ENCODE assay signal across 12 mouse cellular contexts in genomic region chr6:91371912-91372585, GRCm38 (mm10). TPM values are rescaled to one million over a fixed set of nuclear protein-coding genes. Genes with fewer than 3 reads are reported as not detected.
DNase-seq lines count a peak whose midpoint lies in the region; ATAC-seq lines count a peak whose summit lies in the region.
"Had no signal": no experiment of that assay in that cellular context is flagged by ENCODE, and none has a peak within 500 bp of the region (broad histone marks: within the 10 kb centered on the region; RNA-seq: fewer than 3 reads in every experiment).

No protein-coding gene starts in this region.

- H3K4me2 ChIP-seq in midbrain, embryonic 16.5 days (ENCODE audit: low read length): no peak overlapping the region
- H3K4me2 ChIP-seq: liver, embryonic 15.5 days had no signal

- H3K36me3 ChIP-seq in midbrain, embryonic 10.5 days: peaks cover 39% of the 10 kb centered on the region
- no peaks in the 10 kb centered on the region for H3K36me3 ChIP-seq in midbrain, embryonic 16.5 days (ENCODE audit: control insufficient read depth, insufficient read depth, low read length)
- H3K36me3 ChIP-seq: liver, embryonic 15.5 days had no signal

- ATAC-seq in frontal cortex, adult (ENCODE audit: low TSS enrichment): 0 out of 2 replicates have a peak, but pooled peaks have one; percentile 52
- no peak for ATAC-seq in midbrain, embryonic 16.5 days
- 0 out of 2 replicates have a peak, but pooled peaks have one; percentile 8 for ATAC-seq in common myeloid progenitor, adult 5-6 weeks (replicated peaks; ENCODE audit: low read depth, poor library complexity, severe bottlenecking)
- ATAC-seq: CD4-positive, CD25-positive, alpha-beta regulatory T cell, adult 4 months had no signal

- no peak overlapping the region for H3K4me3 ChIP-seq in midbrain, embryonic 10.5 days
- H3K4me3 ChIP-seq in midbrain, embryonic 16.5 days (ENCODE audit: low read depth, low read length): no peak overlapping the region
- H3K4me3 ChIP-seq: liver, embryonic 15.5 days had no signal

- peaks cover 30% of the 10 kb centered on the region for H3K4me1 ChIP-seq in midbrain, embryonic 10.5 days
- no peaks in the 10 kb centered on the region for H3K4me1 ChIP-seq in midbrain, embryonic 16.5 days (ENCODE audit: control insufficient read depth, insufficient read depth, low read length)
- H3K4me1 ChIP-seq: liver, embryonic 15.5 days had no signal

- no peak overlapping the region for H3K27ac ChIP-seq in midbrain, embryonic 10.5 days (replicated peaks)
- H3K27ac ChIP-seq in midbrain, embryonic 16.5 days (ENCODE audit: low read length): no peak overlapping the region
- H3K27ac ChIP-seq: liver, embryonic 15.5 days had no signal

- no peaks in the 10 kb centered on the region for H3K9me3 ChIP-seq in midbrain, embryonic 10.5 days (replicated peaks)
- H3K9me3 ChIP-seq in midbrain, embryonic 16.5 days (replicated peaks; ENCODE audit: control insufficient read depth, low read length, poor library complexity, severe bottlenecking): no peaks in the 10 kb centered on the region
- H3K9me3 ChIP-seq: liver, embryonic 15.5 days had no signal

- DNase-seq in frontal cortex, postnatal 36 days (ENCODE audit: low spot score in 2 of 2): no peak
- peak; percentile 29 for DNase-seq in midbrain, embryonic 10.5 days (ENCODE audit: low spot score)
- peak; percentile 19 for DNase-seq in lung, postnatal 10 days
- DNase-seq in spleen, postnatal 10 days (ENCODE audit: low spot score in 2 of 2): no peak
- DNase-seq in gastrocnemius, adult 18-20 months (ENCODE audit: low spot score): no peak
- DNase-seq: heart, postnatal 14 days had no signal

- H3K9ac ChIP-seq in midbrain, embryonic 16.5 days (ENCODE audit: low read depth, low read length): no peak overlapping the region
- H3K9ac ChIP-seq: liver, embryonic 15.5 days had no signal

- 0 out of 2 replicates have a peak, but pooled peaks cover 2% of the 10 kb centered on the region for H3K27me3 ChIP-seq in midbrain, embryonic 10.5 days (ENCODE audit: low read depth, poor library complexity, severe bottlenecking)
- H3K27me3 ChIP-seq in midbrain, embryonic 16.5 days (ENCODE audit: control insufficient read depth, insufficient read depth, low read depth, low read length): no peaks in the 10 kb centered on the region
- H3K27me3 ChIP-seq: liver, embryonic 15.5 days had no signal

RNA-seq across cellular contexts. Expression of gene Wnt7a, which starts 39.1 kb away (rescaled TPM):
- 14.4 and 16.8 TPM in 2 replicates for polyA plus RNA-seq in midbrain, embryonic 10.5 days (2016; fragmentation: Nextera tagmentation; extraction: Ambion mirVana)
- 8.4 and 10.8 TPM in 2 replicates for polyA plus RNA-seq in midbrain, embryonic 16.5 days (2015; fragmentation: Nextera tagmentation; extraction: Ambion mirVana)
- total RNA-seq in common myeloid progenitor, adult 5-6 weeks (2017): not detected in 2 replicates
- not detected for total RNA-seq in gastrocnemius, adult 18-20 months (2021)
- total RNA-seq: adrenal gland, adult 18-20 months had no signal
- polyA plus RNA-seq: CD4-positive, CD25-positive, alpha-beta regulatory T cell, adult 4 months; liver, embryonic 15.5 days had no signal

Comparison
In these comparisons a context has a peak if more than half of its experiments do, and no peak if none do; other contexts are left out.
1. DNase-seq: peak in midbrain, embryonic 10.5 days (single experiment) and lung, postnatal 10 days (single experiment); none in frontal cortex, postnatal 36 days (0 of 2), spleen, postnatal 10 days (0 of 2) and gastrocnemius, adult 18-20 months (single experiment).